Mouse (Mus musculus) thymus, adult 2 months (tissue): ENCODE data around the gene Cend1.

Experiments
- CTCF ChIP-seq: fragments of 200-500 bp; IDR thresholded peaks from 2 replicates; pipeline ENCODE4 v1.5.1; 2012; ENCODE audit warnings: mild to moderate bottlenecking, control low read depth, low read length, moderate library complexity, borderline replicate concordance; ENCODE audit not compliant: control insufficient read depth, poor library complexity, insufficient read depth; ENCODE audit errors: extremely low read depth
- POLR2A ChIP-seq: fragments of 200-500 bp; IDR thresholded peaks from 2 replicates; pipeline ENCODE4 v1.6.1; 2012; ENCODE audit warnings: mild to moderate bottlenecking, low read length, control low read depth, moderate library complexity; ENCODE audit not compliant: control insufficient read depth, poor library complexity, insufficient read depth; ENCODE audit errors: extremely low read depth

- TF ChIP-seq CTCF (no peak), POLR2A (no peak)
Observed at GRCm38 (mm10) chr7:141462333-141462821, 33.1 kb upstream of the Cend1 start.
